Mouse (Mus musculus) pancreas, adult 10 weeks (tissue): ENCODE measurements around the gene Henmt1. TPM values are rescaled to one million over a fixed set of nuclear protein-coding genes. Genes with fewer than 3 reads are reported as not detected.

Experiments
- polyA plus RNA-seq: library from polyadenylated mRNA; stranded (reverse); fragments of 350-450 nt; fragmentation: Illumina TruSeq; extraction: RNeasy Lipid Tissue Mini Kit (QIAGEN cat#74804); gene quantifications from one replicate; pipeline ENCODE4 v1.2.3, GENCODE M21; 2015; ENCODE audit warnings: low read depth, low replicate concordance; ENCODE audit not compliant: insufficient read depth

Gene Henmt1
- not detected for polyA plus RNA-seq

GRCm38 (mm10) chr3:108939573-108939972, at the start of gene Henmt1:
Gene Henmt1 (plus strand): TSS chr3:108939873.

GRCm38 (mm10) chr3:108889908-108890307, 49.8 kb upstream of the Henmt1 start, which contains the start of gene Fndc7:
Gene Fndc7 (minus strand): TSS chr3:108890008.

GRCm38 (mm10) chr3:108911548-108912413, 27.9 kb upstream of the Henmt1 start, which contains the start of gene Prpf38b:
Gene Prpf38b (minus strand): TSS chr3:108911727.

GRCm38 (mm10) chr3:108940001-108940633, 444 bp downstream of the Henmt1 start, which contains the start of gene Gm9857:
Gene Gm9857 (minus strand): TSS chr3:108940445.

Other genes starting within 250 kb of the Henmt1 start
- 1.1 TPM for gene Gpsm2, start 217.6 kb upstream of the Henmt1 start, polyA plus RNA-seq
- gene Aknad1, start 200.2 kb upstream of the Henmt1 start, polyA plus RNA-seq = not detected
- 11.4 TPM for gene Stxbp3, start 99.3 kb upstream of the Henmt1 start, polyA plus RNA-seq
- not detected for gene Fndc7, start 49.9 kb upstream of the Henmt1 start, polyA plus RNA-seq
- gene Prpf38b, start 28.1 kb upstream of the Henmt1 start, polyA plus RNA-seq = 26.8 TPM
- not detected for gene Gm9857, start 572 bp downstream of the Henmt1 start, polyA plus RNA-seq
- gene Fam102b, start 87.7 kb downstream of the Henmt1 start, polyA plus RNA-seq = 4.6 TPM
- gene Slc25a54, start 140.6 kb downstream of the Henmt1 start, polyA plus RNA-seq = not detected
- gene Slc25a24, start 183.3 kb downstream of the Henmt1 start, polyA plus RNA-seq = 4.4 TPM